Mouse (Mus musculus) hindbrain, embryonic 14.5 days (tissue): ENCODE data around the gene Nrbp1. TPM values are rescaled to one million over a fixed set of nuclear protein-coding genes. Genes with fewer than 3 reads are reported as not detected.
A peak's percentile ranks its signal among the peaks of the same experiment; 100 is the strongest.

Experiments used
- ATAC-seq: fragments of 200-750 bp; cut with Nextera tagmentation; 2 replicates; pipeline ENCODE4 v1.8.0; 2017; ENCODE audit warnings: moderate number of reproducible peaks, mild to moderate bottlenecking, moderate TSS enrichment, moderate library complexity; ENCODE audit not compliant: low FRiP score
- DNase-seq: peaks from one replicate; pipeline ENCODE4 v3.0.0-alpha.2; 2015; ENCODE audit warnings: low spot score
- H3K27ac ChIP-seq: fragments of 300-500 bp; sonication (generic); 2 replicates; pipeline ENCODE4 v1.5.1; 2014; ENCODE audit warnings: mild to moderate bottlenecking, moderate library complexity
- H3K27me3 ChIP-seq: fragments of 300-500 bp; sonication (generic); 2 replicates; pipeline ENCODE4 v1.6.1; 2014; ENCODE audit warnings: mild to moderate bottlenecking, low read length, mixed read lengths; ENCODE audit not compliant: control insufficient read depth, insufficient read depth
- H3K36me3 ChIP-seq: fragments of 300-500 bp; sonication (generic); replicated peaks from 2 replicates; pipeline ENCODE4 v1.6.1; 2014; ENCODE audit not compliant: control insufficient read depth, insufficient read depth
- H3K4me1 ChIP-seq: fragments of 300-500 bp; sonication (generic); replicated peaks from 2 replicates; pipeline ENCODE4 v1.6.1; 2014; ENCODE audit warnings: antibody characterized with exemption, low read length, mixed read lengths; ENCODE audit not compliant: control insufficient read depth, insufficient read depth
- H3K4me2 ChIP-seq: fragments of 300-500 bp; sonication (generic); replicated peaks from 2 replicates; pipeline ENCODE4 v1.6.1; 2014; ENCODE audit warnings: mild to moderate bottlenecking, moderate library complexity
- H3K4me3 ChIP-seq: fragments of 300-500 bp; sonication (generic); replicated peaks from 2 replicates; pipeline ENCODE4 v1.5.1; 2014; ENCODE audit warnings: mild to moderate bottlenecking, low read length
- H3K9ac ChIP-seq: fragments of 300-500 bp; sonication (generic); 2 replicates; pipeline ENCODE4 v1.6.1; 2014
- H3K9me3 ChIP-seq: fragments of 300-500 bp; sonication (generic); 2 replicates; pipeline ENCODE4 v1.6.1; 2016; ENCODE audit warnings: low read length; ENCODE audit not compliant: control insufficient read depth
- WGBS: fragments of 180-500 bp; shearing (Covaris S2); extraction: QIAGEN DNeasy Blood & Tissue Kit; methylation state at CpG from one replicate; pipeline ENCODE4 v1.1.7; 2014; 5-methylcytosine and 5-hydroxymethylcytosine counted together
- polyA plus RNA-seq: library from polyadenylated mRNA; unstranded; fragments of >200 nt; fragmentation: Nextera tagmentation; extraction: Ambion mirVana; gene quantifications from 2 replicates; pipeline ENCODE4 v1.2.1, GENCODE M21; 2014

Gene Nrbp1
- polyA plus RNA-seq, 1 experiment from 2014 or later, result 149 TPM

GRCm38 (mm10) chr5:31288225-31288624 is 47.6 kb downstream of the Nrbp1 start:
- Histone ChIP-seq H3K27ac (no peak overlapping the region), H3K4me2 (no peak overlapping the region), H3K27me3 (no peaks in the 10 kb centered on the region), H3K4me1 (peaks cover 14% of the 10 kb centered on the region), H3K4me3 (no peak overlapping the region), H3K36me3 (peaks cover 47% of the 10 kb centered on the region), H3K9me3 (no peaks in the 10 kb centered on the region), H3K9ac (no peak overlapping the region)
- 81% methylated on average over 4 of the region's 4 CpGs for WGBS
- no peak for DNase-seq
- no peak for ATAC-seq

GRCm38 (mm10) chr5:31288655-31289054 is 48.0 kb downstream of the Nrbp1 start:
- no peaks in the 10 kb centered on the region for H3K9me3 ChIP-seq
- H3K27ac ChIP-seq, result no peak overlapping the region
- ATAC-seq (no peak), DNase-seq (no peak)
- H3K36me3 ChIP-seq, result peaks cover 47% of the 10 kb centered on the region
- no peak overlapping the region for H3K9ac ChIP-seq
- no peaks in the 10 kb centered on the region for H3K27me3 ChIP-seq
- H3K4me2 ChIP-seq, result no peak overlapping the region
- 74% methylated on average over 3 of the region's 3 CpGs for WGBS
- peaks cover 16% of the 10 kb centered on the region for H3K4me1 ChIP-seq
- no peak overlapping the region for H3K4me3 ChIP-seq

DNA sequence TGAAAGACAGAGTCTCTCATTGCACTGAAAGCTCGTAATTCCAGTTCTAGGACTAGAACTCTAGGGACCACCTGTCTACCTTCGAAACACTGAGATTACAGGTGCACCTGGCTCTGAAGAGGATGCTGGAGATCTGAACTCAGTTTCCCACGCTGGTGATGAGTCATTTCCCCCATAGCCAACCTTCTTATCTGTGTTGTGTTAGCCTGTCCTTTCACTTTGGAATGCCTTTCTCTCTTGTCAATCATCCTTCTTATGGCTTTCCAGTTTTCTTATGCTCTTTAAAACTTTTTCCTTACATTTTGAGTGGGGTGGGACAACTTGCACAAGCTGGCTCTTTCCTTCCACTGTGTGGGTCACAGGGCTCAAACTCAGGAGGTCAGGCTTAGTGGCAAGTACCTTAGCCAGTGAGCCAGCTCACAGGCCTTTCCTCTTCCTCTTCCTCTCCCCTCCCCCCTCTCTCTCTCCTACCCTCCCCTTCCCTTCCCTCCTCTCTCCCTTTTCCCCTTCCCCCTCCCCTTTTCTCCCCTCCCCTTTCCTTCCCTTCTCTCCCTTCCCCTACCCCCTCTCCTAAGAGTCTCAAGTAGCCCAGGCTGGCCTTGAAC is 49.1 kb downstream of the Nrbp1 start:
- H3K36me3 ChIP-seq, result peaks cover 41% of the 10 kb centered on the region
- 87% methylated on average over 3 of the region's 3 CpGs for WGBS
- H3K4me2 ChIP-seq, result peak overlapping the region; percentile 72; the same call in 1 of the 2 replicates
- H3K4me1 ChIP-seq, result peaks cover 26% of the 10 kb centered on the region
- H3K27me3 ChIP-seq, result no peaks in the 10 kb centered on the region
- DNase-seq (no peak), ATAC-seq (no peak)
- no peak overlapping the region for H3K9ac ChIP-seq
- no peaks in the 10 kb centered on the region for H3K9me3 ChIP-seq
- no peak overlapping the region for H3K27ac ChIP-seq
- no peak overlapping the region for H3K4me3 ChIP-seq

- peak; percentile 99 for DNase-seq
- H3K4me1 ChIP-seq, result peaks cover 30% of the 10 kb centered on the region
- peak within 1 kb of the TSS; percentile 62 for H3K9ac ChIP-seq
- H3K9me3 ChIP-seq, result no peaks in the 10 kb centered on the region
- peaks cover 31% of the 10 kb centered on the region for H3K36me3 ChIP-seq
- WGBS, result 2% methylated on average over 45 of the region's 45 CpGs
- H3K27ac ChIP-seq, result peak within 1 kb of the TSS; percentile 90
- no peaks in the 10 kb centered on the region for H3K27me3 ChIP-seq
- peak within 1 kb of the TSS; percentile 46 for H3K4me3 ChIP-seq
- ATAC-seq, result peak; percentile 93
- H3K4me2 ChIP-seq, result peak within 1 kb of the TSS; percentile 72
Observed at GRCm38 (mm10) chr5:31290521-31291360, 50.1 kb downstream of the Nrbp1 start, which contains the start of gene Ift172. Gene Ift172 (minus strand): TSS chr5:31291116.

DNA sequence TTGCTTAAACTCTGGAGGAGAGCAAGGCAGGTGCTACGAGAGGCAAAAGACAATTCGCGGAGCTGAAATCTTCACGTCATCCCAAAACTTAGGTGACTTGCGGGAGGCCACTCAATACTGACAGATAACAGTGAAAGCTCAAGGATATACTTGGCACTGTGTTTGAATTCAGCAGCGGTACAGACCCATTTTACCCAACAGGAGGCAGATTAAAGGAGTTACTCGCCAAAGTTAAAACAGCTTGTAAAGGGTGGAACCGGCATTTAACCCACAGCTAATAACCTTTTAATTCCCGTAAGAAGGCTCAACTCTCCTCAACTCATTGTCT is 50.7 kb downstream of the Nrbp1 start:
- Histone ChIP-seq H3K9me3 (no peaks in the 10 kb centered on the region), H3K4me1 (peaks cover 30% of the 10 kb centered on the region), H3K27me3 (no peaks in the 10 kb centered on the region), H3K27ac (peak overlapping the region; percentile 90), H3K4me3 (peak overlapping the region; percentile 46), H3K36me3 (peaks cover 25% of the 10 kb centered on the region), H3K9ac (peak overlapping the region; percentile 62), H3K4me2 (peak overlapping the region; percentile 72)
- ATAC-seq (no peak; the same call in 1 of the 2 replicates), DNase-seq (no peak)
- 2% methylated on average over 9 of the region's 9 CpGs for WGBS

DNA sequence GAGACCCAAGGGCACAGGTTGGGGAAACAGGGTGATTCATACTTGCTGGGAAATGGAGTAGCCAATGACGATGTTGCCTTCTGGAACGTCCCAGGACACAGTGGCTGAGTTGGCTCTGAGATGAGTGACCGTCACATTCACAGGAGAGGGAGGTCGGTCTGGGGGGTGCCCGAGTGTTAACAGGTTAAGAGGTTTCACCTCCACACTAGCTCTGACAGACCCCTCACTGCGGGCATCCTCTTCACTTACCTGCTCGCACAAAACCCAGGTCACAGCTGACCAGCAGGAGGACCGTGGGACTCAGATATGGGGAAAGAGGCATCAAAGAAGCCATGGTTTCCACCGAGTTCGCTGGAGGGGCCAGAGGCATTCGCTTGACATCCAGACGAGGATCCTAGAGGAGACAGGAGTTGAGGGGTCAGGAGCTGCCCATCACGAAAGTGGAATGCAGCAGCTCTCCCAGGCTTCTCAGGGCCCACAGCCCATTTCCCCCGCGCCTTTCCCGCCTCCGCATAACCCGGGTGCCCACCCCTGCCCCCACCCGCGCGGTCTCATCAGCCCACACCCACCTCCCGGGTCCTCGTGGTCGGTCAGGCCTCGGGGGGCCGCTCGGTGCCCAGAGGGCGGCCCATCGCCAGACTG is 54.4 kb downstream of the Nrbp1 start:
- DNase-seq (no peak), ATAC-seq (no peak; the same call in 1 of the 2 replicates)
- H3K9me3 ChIP-seq, result no peaks in the 10 kb centered on the region
- H3K9ac ChIP-seq, result peak overlapping the region; percentile 97
- 8% methylated on average over 19 of the region's 29 CpGs for WGBS
- H3K36me3 ChIP-seq, result peaks cover 20% of the 10 kb centered on the region
- H3K4me1 ChIP-seq, result peaks cover 28% of the 10 kb centered on the region
- peak overlapping the region; percentile 81 for H3K4me3 ChIP-seq
- H3K27ac ChIP-seq, result peak overlapping the region; percentile 84
- H3K27me3 ChIP-seq, result no peaks in the 10 kb centered on the region
- peak overlapping the region; percentile 94 for H3K4me2 ChIP-seq

- peak within 1 kb of the TSS; percentile 94 for H3K4me2 ChIP-seq
- peaks cover 24% of the 10 kb centered on the region for H3K4me1 ChIP-seq
- DNase-seq (no peak), ATAC-seq (peak; percentile 79)
- H3K9ac ChIP-seq, result peak within 1 kb of the TSS; percentile 97
- no peaks in the 10 kb centered on the region for H3K27me3 ChIP-seq
- H3K9me3 ChIP-seq, result no peaks in the 10 kb centered on the region
- WGBS, result under 1% methylated on average over 40 of the region's 46 CpGs
- H3K4me3 ChIP-seq, result peak within 1 kb of the TSS; percentile 81
- H3K27ac ChIP-seq, result peak within 1 kb of the TSS; percentile 84
- H3K36me3 ChIP-seq, result peaks cover 20% of the 10 kb centered on the region
Observed at GRCm38 (mm10) chr5:31295606-31296141, 55.0 kb downstream of the Nrbp1 start, which contains the start of gene Fndc4. Gene Fndc4 (minus strand): TSS chr5:31296080.

GRCm38 (mm10) chr5:31297047-31297757 is 56.5 kb downstream of the Nrbp1 start, which contains the start of gene Gckr:
Gene Gckr (plus strand): TSS chr5:31297443.
- H3K4me2 ChIP-seq, result peak within 1 kb of the TSS; percentile 94
- peak within 1 kb of the TSS; percentile 97; the same call in 1 of the 2 replicates for H3K9ac ChIP-seq
- H3K27ac ChIP-seq, result peak within 1 kb of the TSS; percentile 84; the same call in 1 of the 2 replicates
- DNase-seq (no peak), ATAC-seq (no peak)
- H3K4me3 ChIP-seq, result peak within 1 kb of the TSS; percentile 81
- peaks cover 20% of the 10 kb centered on the region for H3K36me3 ChIP-seq
- H3K4me1 ChIP-seq, result peaks cover 16% of the 10 kb centered on the region
- 71% methylated on average over 13 of the region's 13 CpGs for WGBS
- no peaks in the 10 kb centered on the region for H3K27me3 ChIP-seq
- no peaks in the 10 kb centered on the region for H3K9me3 ChIP-seq
